9 mouse cellular contexts compared by ENCODE assay signal in the genomic region with DNA sequence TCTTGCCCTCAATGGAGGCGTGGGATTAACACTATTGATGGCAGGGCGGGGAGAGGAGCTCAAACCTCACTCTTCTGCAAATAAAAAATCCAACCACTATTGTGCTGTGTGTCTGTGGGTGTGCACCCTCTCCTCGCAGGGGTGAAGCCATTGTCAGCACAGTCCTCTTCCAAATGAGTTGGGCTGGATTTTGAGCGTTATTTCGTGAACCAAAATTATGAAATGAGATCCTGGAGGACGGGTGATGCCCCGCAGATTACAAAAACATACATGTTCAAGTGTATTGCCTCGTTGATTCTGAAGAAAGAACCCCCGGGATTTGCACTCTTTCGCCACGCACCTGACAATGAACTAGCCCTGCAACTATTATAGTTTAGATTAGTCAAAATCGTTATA. TPM values are rescaled to one million over a fixed set of nuclear protein-coding genes. Genes with fewer than 3 reads are reported as not detected.
DNase-seq lines count a peak whose midpoint lies in the region; ATAC-seq and TF ChIP-seq lines count a peak whose summit lies in the region.
"Had no signal": no experiment of that assay in that cellular context is flagged by ENCODE, and none has a peak within 500 bp of the region (broad histone marks: within the 10 kb centered on the region; RNA-seq: fewer than 3 reads in every experiment).

No protein-coding gene starts in this region.

- H3K4me2 ChIP-seq in lung, postnatal 0 days (replicated peaks; ENCODE audit: low read depth, low read length) = peak overlapping the region; percentile 56
- peak overlapping the region; percentile 47 for H3K4me2 ChIP-seq in forebrain, embryonic 13.5 days
- H3K4me2 ChIP-seq in intestine, embryonic 15.5 days (replicated peaks) = peak overlapping the region; percentile 65
- peak overlapping the region; percentile 47 for H3K4me2 ChIP-seq in neural tube, embryonic 15.5 days

- no peaks in the 10 kb centered on the region for H3K36me3 ChIP-seq in lung, postnatal 0 days (ENCODE audit: insufficient read depth, low read length)
- no peaks in the 10 kb centered on the region for H3K36me3 ChIP-seq in forebrain, embryonic 13.5 days (ENCODE audit: poor library complexity, severe bottlenecking)
- H3K36me3 ChIP-seq in intestine, embryonic 15.5 days = no peaks in the 10 kb centered on the region
- H3K36me3 ChIP-seq in neural tube, embryonic 15.5 days = no peaks in the 10 kb centered on the region

- TF ChIP-seq EP300 in lung, postnatal 0 days (IDR thresholded peaks at IDR 0.05) = no peak

- no peak for ATAC-seq in lung, postnatal 0 days
- no peak for ATAC-seq in forebrain, embryonic 13.5 days
- no peak for ATAC-seq in intestine, embryonic 15.5 days
- no peak for ATAC-seq in neural tube, embryonic 15.5 days (ENCODE audit: low FRiP score)

- WGBS in lung, postnatal 0 days = 22% methylated on average over 12 of the region's 12 CpGs
- 11% methylated on average over 12 of the region's 12 CpGs for WGBS in forebrain, embryonic 13.5 days
- WGBS in intestine, embryonic 15.5 days = 23% methylated on average over 12 of the region's 12 CpGs
- 12% methylated on average over 12 of the region's 12 CpGs for WGBS in neural tube, embryonic 15.5 days

- H3K27ac ChIP-seq in lung, postnatal 0 days (ENCODE audit: low read length) = no peak overlapping the region
- H3K27ac ChIP-seq in forebrain, embryonic 13.5 days = no peak overlapping the region
- H3K27ac ChIP-seq in intestine, embryonic 15.5 days = no peak overlapping the region
- no peak overlapping the region for H3K27ac ChIP-seq in neural tube, embryonic 15.5 days (replicated peaks)

- no peak overlapping the region for H3K9ac ChIP-seq in lung, postnatal 0 days (replicated peaks; ENCODE audit: low read depth)
- H3K9ac ChIP-seq in forebrain, embryonic 13.5 days = no peak overlapping the region
- H3K9ac ChIP-seq in intestine, embryonic 15.5 days = no peak overlapping the region
- no peak overlapping the region for H3K9ac ChIP-seq in neural tube, embryonic 15.5 days (replicated peaks)

- no peaks in the 10 kb centered on the region for H3K9me3 ChIP-seq in lung, postnatal 0 days (ENCODE audit: low read length)
- no peaks in the 10 kb centered on the region for H3K9me3 ChIP-seq in forebrain, embryonic 13.5 days (replicated peaks)
- H3K9me3 ChIP-seq in intestine, embryonic 15.5 days = no peaks in the 10 kb centered on the region
- H3K9me3 ChIP-seq in neural tube, embryonic 15.5 days (replicated peaks) = no peaks in the 10 kb centered on the region

- no peak for DNase-seq in lung, postnatal 0 days (ENCODE audit: low spot score)
- no peak for DNase-seq in lung, postnatal 25 days (ENCODE audit: low spot score)
- no peak for DNase-seq in retina, postnatal 1 day
- no peak for DNase-seq in gastrocnemius, postnatal 36 days
- DNase-seq: cerebellum, adult 9-11 months had no signal

- H3K4me3 ChIP-seq in lung, postnatal 0 days (ENCODE audit: low read depth, low read length) = peak overlapping the region; percentile 31; the same call in 1 of the 2 replicates
- peak overlapping the region; percentile 23; the same call in 1 of the 2 replicates for H3K4me3 ChIP-seq in forebrain, embryonic 13.5 days
- H3K4me3 ChIP-seq in intestine, embryonic 15.5 days (replicated peaks) = no peak overlapping the region
- peak overlapping the region; percentile 15; the same call in 1 of the 2 replicates for H3K4me3 ChIP-seq in neural tube, embryonic 15.5 days (replicated peaks)

- TF ChIP-seq CTCF in lung, postnatal 0 days (IDR thresholded peaks at IDR 0.05) = no peak

- peaks cover 71% of the 10 kb centered on the region for H3K27me3 ChIP-seq in lung, postnatal 0 days (replicated peaks; ENCODE audit: insufficient read depth, low read length)
- H3K27me3 ChIP-seq in forebrain, embryonic 13.5 days = peaks cover 94% of the 10 kb centered on the region
- peaks cover 66% of the 10 kb centered on the region for H3K27me3 ChIP-seq in intestine, embryonic 15.5 days (replicated peaks)
- peaks cover 90% of the 10 kb centered on the region for H3K27me3 ChIP-seq in neural tube, embryonic 15.5 days (replicated peaks)

- intact Hi-C loops in gastrocnemius, postnatal 36 days (cut with DNase I) = no loop called here

- peaks cover 30% of the 10 kb centered on the region for H3K4me1 ChIP-seq in lung, postnatal 0 days (ENCODE audit: insufficient read depth, low read depth, low read length)
- H3K4me1 ChIP-seq in forebrain, embryonic 13.5 days = peaks cover 33% of the 10 kb centered on the region
- peaks cover 38% of the 10 kb centered on the region for H3K4me1 ChIP-seq in intestine, embryonic 15.5 days (replicated peaks)
- peaks cover 40% of the 10 kb centered on the region for H3K4me1 ChIP-seq in neural tube, embryonic 15.5 days

RNA-seq across cellular contexts. Expression of a gene that starts 1.2 kb away (rescaled TPM):
- polyA plus RNA-seq in lung, postnatal 0 days (2015; fragmentation: Nextera tagmentation; extraction: Ambion mirVana) = 0.08 TPM in 2 replicates
- polyA plus RNA-seq in forebrain, embryonic 13.5 days (2015; fragmentation: Nextera tagmentation; extraction: Ambion mirVana) = not detected in 2 replicates
- 1.2 and 2.2 TPM in 2 replicates for polyA plus RNA-seq in intestine, embryonic 15.5 days (2015; fragmentation: Nextera tagmentation; extraction: Ambion mirVana)
- polyA plus RNA-seq in neural tube, embryonic 15.5 days (2015; fragmentation: Nextera tagmentation; extraction: Ambion mirVana) = 2.1 TPM in 1 of 2 replicates, not detected in the other
- under 1 TPM in 1 of 2 experiments, not detected in 1; 0.54 TPM for total RNA-seq in gastrocnemius, postnatal 36 days (2021)
- total RNA-seq: heart, postnatal 36 days had no signal
